Mouse (Mus musculus): ENCODE data around the gene Ear6. TPM values are rescaled to one million over a fixed set of nuclear protein-coding genes. Genes with fewer than 3 reads are reported as not detected.
A peak's percentile ranks its signal among the peaks of the same experiment; 100 is the strongest.
"Not testable (repeated sequence)": the region's sequence is repeated elsewhere in the genome, so short reads cannot be mapped to it uniquely, and the experiment has no call there.

The Ear6 gene
- total RNA-seq (2014; rRNA removed) (not detected in 2 replicates), polyA plus RNA-seq (2012; rRNA removed) (not detected in 2 replicates)

- Histone ChIP-seq H3K79me2 (ENCODE audit: control insufficient read depth, insufficient read depth, low read length) (no peaks in the 10 kb centered on the region), H3K27ac (replicated peaks; ENCODE audit: insufficient read depth, low read depth, low read length) (no peak within 1 kb of the TSS), H3K9ac (ENCODE audit: low read depth, low read length) (no peak within 1 kb of the TSS), H3K36me3 (ENCODE audit: control insufficient read depth, insufficient read depth, low read length) (no peaks in the 10 kb centered on the region), H3K4me3 (ENCODE audit: insufficient read depth, low read depth, low read length) (no peak within 1 kb of the TSS), H3K4me1 (ENCODE audit: control insufficient read depth, insufficient read depth, low read length) (no peaks in the 10 kb centered on the region), H3K27me3 (ENCODE audit: control insufficient read depth, insufficient read depth, low read length) (no peaks in the 10 kb centered on the region)
- TF ChIP-seq POLR2A (IDR thresholded peaks at IDR 0.05; ENCODE audit: extremely low read depth, insufficient read depth, low read length), result no peak
- no peak for DNase-seq (ENCODE audit: extremely low read depth, low read depth, low spot score)
Observed at GRCm38 (mm10) chr14:51853399-51853798, at the start of gene Ear6. Gene Ear6 (plus strand): TSS chr14:51853699.

DNA sequence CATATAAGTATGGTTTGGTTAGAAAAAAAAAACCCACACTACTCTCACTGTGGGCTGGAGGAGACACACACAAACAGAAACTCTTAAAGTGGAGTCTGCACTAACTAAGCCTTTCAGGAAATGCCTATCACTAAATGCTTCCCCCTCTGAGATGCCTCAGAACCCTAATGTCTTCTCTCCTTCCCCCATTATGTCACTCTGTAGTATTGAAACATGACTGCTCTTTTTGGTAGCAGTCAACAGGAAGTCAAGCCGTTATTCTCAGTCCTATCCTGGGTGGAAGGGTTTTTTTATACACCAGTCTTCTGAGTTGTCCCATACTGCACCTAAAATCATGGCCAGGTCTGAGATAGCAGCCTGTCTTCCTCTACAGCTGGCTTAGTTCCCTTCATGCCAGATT is 26.9 kb upstream of the Ear6 start:
- Histone ChIP-seq H3K27ac (replicated peaks; ENCODE audit: insufficient read depth, low read depth, low read length) (no peak overlapping the region), H3K36me3 (ENCODE audit: control insufficient read depth, insufficient read depth, low read length) (no peaks in the 10 kb centered on the region), H3K79me2 (ENCODE audit: control insufficient read depth, insufficient read depth, low read length) (no peaks in the 10 kb centered on the region), H3K4me1 (ENCODE audit: control insufficient read depth, insufficient read depth, low read length) (no peaks in the 10 kb centered on the region), H3K9ac (ENCODE audit: low read depth, low read length) (no peak overlapping the region), H3K27me3 (ENCODE audit: control insufficient read depth, insufficient read depth, low read length) (no peaks in the 10 kb centered on the region), H3K4me3 (ENCODE audit: insufficient read depth, low read depth, low read length) (no peak overlapping the region)
- TF ChIP-seq CTCF (IDR thresholded peaks at IDR 0.05; ENCODE audit: low read depth, low read length) (no peak), POLR2A (IDR thresholded peaks at IDR 0.05; ENCODE audit: extremely low read depth, insufficient read depth, low read length) (no peak)
- 73% methylated on average over 1 of the region's 1 CpGs for WGBS
- no peak for DNase-seq (ENCODE audit: extremely low read depth, low read depth, low spot score)

- H3K4me1 ChIP-seq (ENCODE audit: control insufficient read depth, insufficient read depth, low read length); H3K79me2 ChIP-seq (ENCODE audit: control insufficient read depth, insufficient read depth, low read length); H3K27ac ChIP-seq (replicated peaks; ENCODE audit: insufficient read depth, low read depth, low read length); H3K36me3 ChIP-seq (ENCODE audit: control insufficient read depth, insufficient read depth, low read length); H3K27me3 ChIP-seq (ENCODE audit: control insufficient read depth, insufficient read depth, low read length); H3K4me3 ChIP-seq (ENCODE audit: insufficient read depth, low read depth, low read length); H3K9ac ChIP-seq (ENCODE audit: low read depth, low read length); DNase-seq (ENCODE audit: extremely low read depth, low read depth, low spot score): not testable (repeated sequence)
- peak; percentile 61 for TF ChIP-seq CTCF (IDR thresholded peaks at IDR 0.05; ENCODE audit: low read depth, low read length)
- 18% methylated on average over 5 of the region's 5 CpGs for WGBS
Observed at GRCm38 (mm10) chr14:51827842-51828241, 25.7 kb upstream of the Ear6 start.

- WGBS, result 73% methylated on average over 6 of the region's 6 CpGs
- TF ChIP-seq POLR2A (IDR thresholded peaks at IDR 0.05; ENCODE audit: extremely low read depth, insufficient read depth, low read length), result no peak
- no peak for TF ChIP-seq CTCF (IDR thresholded peaks at IDR 0.05; ENCODE audit: low read depth, low read length)
Observed at GRCm38 (mm10) chr14:51829188-51829587, 24.3 kb upstream of the Ear6 start.

DNA sequence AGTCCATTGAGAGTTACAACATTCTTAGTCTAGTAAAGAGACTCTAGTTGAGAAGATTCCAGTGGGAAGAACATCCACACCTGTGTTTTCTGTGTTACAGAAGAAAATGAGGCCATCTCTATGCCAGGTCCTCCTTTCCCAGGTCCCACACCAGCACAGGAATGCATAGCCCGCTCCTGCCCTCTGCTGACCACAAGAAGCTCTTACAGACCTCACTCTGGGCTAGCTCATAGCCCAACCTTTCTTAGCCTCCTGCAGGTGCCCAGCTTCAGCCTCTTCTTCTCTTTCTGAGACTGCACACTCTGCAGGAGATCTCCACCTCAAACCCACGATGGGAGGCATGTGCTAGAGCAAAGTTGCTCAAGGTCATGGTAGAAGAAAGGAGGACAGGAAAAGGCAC is 15.0 kb upstream of the Ear6 start:
- H3K27me3 ChIP-seq (ENCODE audit: control insufficient read depth, insufficient read depth, low read length); H3K36me3 ChIP-seq (ENCODE audit: control insufficient read depth, insufficient read depth, low read length); H3K27ac ChIP-seq (replicated peaks; ENCODE audit: insufficient read depth, low read depth, low read length); H3K4me1 ChIP-seq (ENCODE audit: control insufficient read depth, insufficient read depth, low read length); H3K9ac ChIP-seq (ENCODE audit: low read depth, low read length); H3K4me3 ChIP-seq (ENCODE audit: insufficient read depth, low read depth, low read length); H3K79me2 ChIP-seq (ENCODE audit: control insufficient read depth, insufficient read depth, low read length); DNase-seq (ENCODE audit: extremely low read depth, low read depth, low spot score): not testable (repeated sequence)
- 14% methylated on average over 2 of the region's 2 CpGs for WGBS
- peak; percentile 30; the same call in 1 of the 2 replicates for TF ChIP-seq CTCF (IDR thresholded peaks at IDR 0.05; ENCODE audit: low read depth, low read length)

More at GRCm38 (mm10) chr14:51829188-51829587, 24.3 kb upstream of the Ear6 start:
- H3K79me2 ChIP-seq (ENCODE audit: control insufficient read depth, insufficient read depth, low read length), result no peaks in the 10 kb centered on the region
- no peaks in the 10 kb centered on the region for H3K36me3 ChIP-seq (ENCODE audit: control insufficient read depth, insufficient read depth, low read length)
- no peaks in the 10 kb centered on the region for H3K4me1 ChIP-seq (ENCODE audit: control insufficient read depth, insufficient read depth, low read length)
- H3K27ac ChIP-seq (replicated peaks; ENCODE audit: insufficient read depth, low read depth, low read length), result no peak overlapping the region
- no peak overlapping the region for H3K4me3 ChIP-seq (ENCODE audit: insufficient read depth, low read depth, low read length)
- no peak for DNase-seq (ENCODE audit: extremely low read depth, low read depth, low spot score)
- H3K27me3 ChIP-seq (ENCODE audit: control insufficient read depth, insufficient read depth, low read length), result no peaks in the 10 kb centered on the region
- no peak overlapping the region for H3K9ac ChIP-seq (ENCODE audit: low read depth, low read length)

- Histone ChIP-seq H3K9ac (ENCODE audit: low read depth, low read length) (no peak overlapping the region), H3K36me3 (ENCODE audit: control insufficient read depth, insufficient read depth, low read length) (no peaks in the 10 kb centered on the region), H3K4me1 (ENCODE audit: control insufficient read depth, insufficient read depth, low read length) (no peaks in the 10 kb centered on the region), H3K4me3 (ENCODE audit: insufficient read depth, low read depth, low read length) (no peak overlapping the region), H3K27ac (replicated peaks; ENCODE audit: insufficient read depth, low read depth, low read length) (no peak overlapping the region), H3K27me3 (ENCODE audit: control insufficient read depth, insufficient read depth, low read length) (no peaks in the 10 kb centered on the region), H3K79me2 (ENCODE audit: control insufficient read depth, insufficient read depth, low read length) (no peaks in the 10 kb centered on the region)
- TF ChIP-seq POLR2A (IDR thresholded peaks at IDR 0.05; ENCODE audit: extremely low read depth, insufficient read depth, low read length), result no peak
- DNase-seq (ENCODE audit: extremely low read depth, low read depth, low spot score), result no peak
- WGBS, result 91% methylated on average over 1 of the region's 1 CpGs
Observed at GRCm38 (mm10) chr14:51842250-51842649, 11.2 kb upstream of the Ear6 start.

Measured in liver, adult 2 months (tissue).